Mouse (Mus musculus): ENCODE measurements around the gene Gm45234.
A peak's percentile ranks its signal among the peaks of the same experiment; 100 is the strongest.

Gene Gm45234

GRCm38 (mm10) chr6:124706061-124706627 lies 49.7 kb downstream of the Gm45234 start:
- no peak for DNase-seq (ENCODE audit: low spot score)

- DNase-seq (ENCODE audit: low spot score), result no peak
Measured at GRCm38 (mm10) chr6:124704417-124704816, 51.4 kb downstream of the Gm45234 start.

- no peak for DNase-seq (ENCODE audit: low spot score)
Measured at GRCm38 (mm10) chr6:124703789-124704188, 52.0 kb downstream of the Gm45234 start.

GRCm38 (mm10) chr6:124702784-124703103 lies 53.1 kb downstream of the Gm45234 start:
- no peak for DNase-seq (ENCODE audit: low spot score)

- no peak for DNase-seq (ENCODE audit: low spot score)
Measured at GRCm38 (mm10) chr6:124702102-124702783, 53.6 kb downstream of the Gm45234 start.

- no peak for DNase-seq (ENCODE audit: low spot score)
Measured at GRCm38 (mm10) chr6:124701338-124701737, 54.5 kb downstream of the Gm45234 start.

GRCm38 (mm10) chr6:124699962-124700610 lies 55.7 kb downstream of the Gm45234 start:
- DNase-seq (ENCODE audit: low spot score), result peak; percentile 41

GRCm38 (mm10) chr6:124699366-124699765 lies 56.5 kb downstream of the Gm45234 start:
- no peak for DNase-seq (ENCODE audit: low spot score)

- no peak for DNase-seq (ENCODE audit: low spot score)
Measured at GRCm38 (mm10) chr6:124698751-124699150, 57.1 kb downstream of the Gm45234 start.

- no peak for DNase-seq (ENCODE audit: low spot score)
Measured at GRCm38 (mm10) chr6:124696441-124697150, 59.2 kb downstream of the Gm45234 start.

- peak; percentile 76 for DNase-seq (ENCODE audit: low spot score)
Measured at GRCm38 (mm10) chr6:124694166-124694955, 61.5 kb downstream of the Gm45234 start.

- DNase-seq (ENCODE audit: low spot score), result no peak
Measured at GRCm38 (mm10) chr6:124693243-124693981, 62.4 kb downstream of the Gm45234 start.

- DNase-seq (ENCODE audit: low spot score), result no peak
Measured at GRCm38 (mm10) chr6:124690517-124690916, 65.3 kb downstream of the Gm45234 start.

All from ovary, adult 18-20 months (tissue).